Mouse (Mus musculus): ENCODE results near the gene Pax7. TPM values are rescaled to one million over a fixed set of nuclear protein-coding genes. Genes with fewer than 3 reads are reported as not detected.

Gene Pax7
- total RNA-seq, 4 experiments from 2014 or later: not detected

DNA sequence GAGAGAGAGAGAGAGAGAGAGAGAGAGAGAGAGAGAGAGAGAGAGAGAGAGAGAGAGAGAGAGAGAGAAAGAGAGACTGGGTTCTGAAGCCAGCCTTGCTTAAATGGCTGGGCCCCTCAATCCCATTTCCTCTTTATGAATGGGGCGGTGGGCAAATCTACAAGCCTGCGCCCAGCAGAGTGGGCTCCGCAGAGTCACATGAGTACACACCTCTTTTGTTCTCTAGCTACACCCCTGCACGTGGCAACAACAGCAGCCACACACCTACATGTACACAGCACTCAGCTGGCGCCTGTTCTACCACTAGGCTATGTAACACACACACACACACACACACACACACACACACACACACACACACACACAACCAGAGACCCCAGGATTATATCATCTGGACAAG, 21.9 kb downstream of the Pax7 start:
- no peak for DNase-seq (ENCODE audit: low spot score)

DNA sequence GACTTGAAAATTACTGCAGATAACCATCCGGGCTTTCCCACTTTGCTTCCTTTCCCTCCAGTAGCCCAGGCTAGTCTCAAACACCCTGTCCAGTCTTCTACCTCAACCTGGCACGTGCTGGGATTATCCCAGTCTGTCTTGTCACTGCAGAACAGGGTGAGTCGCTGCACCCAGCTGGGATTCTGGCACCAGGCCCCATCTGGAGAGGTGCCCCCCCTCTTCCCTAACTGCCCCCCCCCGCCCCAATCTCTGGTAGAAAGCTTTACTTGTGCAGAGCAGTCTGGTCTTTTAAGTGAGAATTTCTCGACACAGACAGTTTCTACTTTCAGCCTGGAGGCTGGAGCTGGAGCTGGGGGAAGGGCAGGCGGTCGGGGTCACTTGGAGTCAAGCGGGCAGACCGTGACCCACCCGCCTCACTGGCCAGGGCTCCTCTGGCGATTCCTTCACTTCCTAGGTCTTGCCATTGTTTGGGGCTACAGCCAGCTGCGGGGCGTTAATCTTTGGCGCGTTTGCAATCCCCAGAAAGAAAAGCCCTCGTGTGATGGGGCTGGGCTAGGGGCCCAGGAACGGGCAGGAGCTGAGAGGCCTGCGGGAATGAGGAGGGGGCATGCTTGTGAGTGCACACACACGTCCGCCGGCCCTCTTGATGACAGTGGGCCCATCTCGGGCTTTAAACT, 22.4 kb downstream of the Pax7 start:
- DNase-seq (ENCODE audit: low spot score): no peak

DNA sequence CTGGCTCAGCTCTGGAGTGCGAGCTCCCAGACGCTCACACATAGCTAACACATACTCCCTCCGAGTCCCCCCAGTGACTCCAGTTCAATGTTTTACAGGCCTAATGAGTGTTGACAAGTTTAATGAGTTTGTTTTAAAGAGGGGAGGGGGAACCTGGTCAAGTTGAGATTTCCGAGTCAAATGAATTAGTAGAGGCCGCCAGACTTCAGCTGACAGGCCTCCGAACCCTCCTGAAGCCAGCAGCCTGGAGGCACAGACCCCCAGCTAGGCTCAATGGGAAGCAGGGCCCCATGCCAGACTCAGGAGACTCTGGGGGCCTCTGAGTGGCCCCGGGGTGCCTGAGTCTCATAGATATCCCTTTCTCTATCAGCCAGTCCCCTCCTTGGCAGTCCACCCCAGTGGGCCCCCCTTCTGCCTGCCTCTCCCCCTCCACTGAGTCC, 23.9 kb downstream of the Pax7 start:
- no peak for DNase-seq (ENCODE audit: low spot score)

DNA sequence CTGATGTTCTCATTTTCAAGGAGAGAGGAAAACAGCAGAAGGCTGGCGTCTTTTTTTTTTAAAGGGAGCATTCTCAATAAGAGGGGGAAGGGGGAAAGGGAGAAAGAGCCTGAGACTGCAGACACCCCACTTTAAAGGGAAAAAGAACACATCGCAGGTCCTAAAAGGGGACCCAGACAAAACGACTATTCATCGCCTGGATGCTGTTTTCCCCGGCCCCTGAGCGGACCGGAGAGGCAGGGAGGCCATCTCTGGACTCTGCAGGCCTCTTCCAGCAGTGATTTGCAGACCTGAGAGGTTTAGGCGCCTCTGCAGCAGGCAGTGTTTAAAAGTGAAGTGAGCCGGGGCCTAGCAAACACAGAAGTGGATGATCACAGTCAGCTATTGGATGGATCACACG, 25.5 kb downstream of the Pax7 start:
- no peak for DNase-seq (ENCODE audit: low spot score)

DNA sequence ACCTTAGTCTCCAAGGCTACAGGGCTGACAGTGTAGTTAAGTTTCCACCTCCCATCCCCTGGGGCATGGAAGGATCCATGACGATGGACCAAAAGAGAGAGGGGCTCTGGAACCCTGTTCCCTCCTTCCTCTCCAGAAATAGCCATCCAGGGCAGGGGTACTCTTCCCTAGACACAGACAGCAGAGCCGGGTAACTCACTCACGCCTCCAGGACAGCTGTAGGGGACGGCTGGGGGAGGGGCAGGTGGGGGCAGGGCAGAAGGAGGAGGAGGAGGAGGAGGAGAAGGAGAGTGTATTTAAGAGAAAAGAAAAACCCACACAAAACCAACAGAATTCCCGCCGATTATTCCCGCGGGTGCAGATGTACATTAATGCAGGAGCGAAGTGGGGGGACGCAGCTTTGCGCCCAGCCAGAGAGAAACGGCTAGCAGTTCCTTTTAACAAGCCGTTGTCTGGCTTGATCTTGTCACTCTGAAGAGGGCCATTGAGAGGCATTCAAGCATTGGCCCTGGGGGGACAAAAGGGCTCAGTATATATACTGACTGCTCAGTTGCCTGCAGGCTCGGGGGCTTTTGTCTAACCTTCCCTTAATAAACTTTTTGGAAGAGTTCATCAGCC, 26.0 kb downstream of the Pax7 start:
- DNase-seq (ENCODE audit: low spot score): no peak

DNA sequence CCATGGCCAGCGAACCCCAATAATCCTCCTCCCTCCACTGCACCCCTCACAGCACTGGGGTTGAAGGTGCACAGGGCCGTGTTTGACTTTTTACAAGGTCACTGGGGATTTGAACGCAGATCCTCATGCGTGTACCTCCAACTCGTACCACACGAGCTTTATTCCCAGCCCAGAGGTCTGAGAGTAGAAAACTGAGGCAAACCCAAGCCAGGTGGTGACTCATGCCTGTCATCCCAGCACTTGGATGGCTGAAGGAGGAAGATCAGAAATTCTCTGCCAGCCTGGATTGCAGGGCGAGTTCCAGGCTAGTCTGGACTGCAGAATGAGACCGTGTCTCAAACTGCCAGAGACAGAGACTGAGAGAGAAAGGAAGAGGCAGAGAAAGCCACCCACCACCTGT, 28.4 kb downstream of the Pax7 start:
- DNase-seq (ENCODE audit: low spot score): no peak

DNA sequence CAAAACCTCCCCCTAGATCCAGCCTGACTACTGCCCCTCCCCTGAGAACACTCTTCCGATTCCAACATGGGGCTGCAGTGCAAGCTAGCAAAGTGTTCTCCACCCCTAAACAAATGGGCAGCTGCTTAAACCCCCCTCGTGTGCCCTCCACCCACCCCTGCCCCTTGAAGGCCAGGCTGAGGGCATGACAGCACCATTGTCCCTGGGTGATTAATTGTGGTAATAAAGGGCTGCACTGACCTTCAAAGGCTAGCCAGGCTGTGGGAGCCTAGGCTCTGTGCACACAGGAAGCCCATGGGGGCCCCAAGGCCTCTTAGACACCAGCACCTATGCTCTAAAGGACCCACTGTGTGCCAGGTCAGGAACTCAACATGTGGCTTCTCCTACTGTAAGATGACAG, 29.3 kb downstream of the Pax7 start:
- no peak for DNase-seq (ENCODE audit: low spot score)

DNA sequence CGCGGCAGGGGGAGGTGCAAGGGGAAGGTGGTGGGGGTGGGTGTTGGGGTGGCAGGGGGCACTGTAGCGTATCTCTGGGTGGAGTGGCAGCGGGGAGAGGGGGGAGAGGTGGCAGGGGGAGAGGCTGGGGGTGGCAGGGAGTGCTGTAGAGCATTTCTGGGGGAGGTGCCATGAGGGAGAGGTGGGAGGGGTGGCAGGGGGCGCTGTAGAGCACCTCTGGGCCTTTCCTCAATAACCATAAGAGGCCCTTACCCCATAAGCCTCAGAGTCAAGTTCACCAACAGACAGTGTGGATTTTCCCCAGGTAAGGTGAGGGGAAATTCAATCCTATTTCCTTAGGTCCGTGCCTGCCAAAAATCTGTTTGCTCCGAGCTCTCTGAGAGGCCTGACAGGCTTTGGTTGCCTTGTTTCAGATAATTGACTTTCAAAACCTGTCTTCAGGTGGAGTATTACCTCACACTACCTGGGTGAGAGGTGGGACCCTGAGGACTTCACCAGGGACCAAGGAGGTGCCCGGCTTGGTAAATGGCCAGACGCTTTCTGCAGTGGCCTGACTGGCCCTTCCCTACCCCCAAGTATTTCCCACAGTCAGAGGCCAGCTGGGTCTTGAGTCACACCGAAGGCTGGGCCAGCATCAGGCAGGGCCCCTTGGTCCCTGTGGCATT, 33.8 kb downstream of the Pax7 start:
- DNase-seq (ENCODE audit: low spot score): no peak

DNA sequence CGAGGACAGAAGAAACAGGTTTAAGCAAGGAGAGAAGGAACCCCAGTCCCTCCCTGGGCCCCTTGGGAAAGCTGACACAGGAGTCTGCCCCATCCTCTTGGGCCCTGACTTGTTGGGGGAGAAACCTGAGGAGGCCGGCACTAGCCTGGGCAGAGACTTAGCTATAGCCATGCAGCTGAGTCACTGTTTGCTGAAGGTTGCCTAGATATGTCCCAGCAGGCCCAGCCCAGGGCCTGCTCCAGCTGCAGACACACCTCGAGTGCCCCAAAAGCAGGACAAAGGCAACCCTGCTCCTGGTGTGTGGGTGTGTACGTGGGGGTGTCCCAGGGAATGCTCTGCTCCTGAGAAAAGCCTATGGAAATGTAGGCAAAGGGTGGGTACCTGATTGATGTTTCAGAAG, 36.0 kb downstream of the Pax7 start:
- no peak for DNase-seq (ENCODE audit: low spot score)

DNA sequence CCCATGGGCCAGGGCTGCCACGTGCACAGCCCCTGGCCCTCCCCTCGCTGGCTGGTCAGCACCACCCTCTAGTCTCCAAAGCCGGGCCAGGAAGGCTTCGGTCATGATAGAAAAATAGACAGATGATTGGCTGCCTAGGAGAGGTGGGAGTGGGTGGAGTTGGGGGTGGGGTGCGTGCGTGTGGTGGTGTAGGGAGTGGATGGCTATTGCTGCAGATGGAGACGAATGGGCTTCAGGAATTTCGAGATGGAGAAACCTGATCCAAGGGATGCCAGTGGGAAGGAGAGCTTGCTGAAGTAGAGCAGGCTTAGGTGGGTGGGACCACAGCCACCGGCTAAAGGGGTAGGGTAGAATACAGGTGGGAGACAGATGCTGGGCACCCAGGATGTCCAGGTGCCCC, 37.2 kb downstream of the Pax7 start:
- DNase-seq (ENCODE audit: low spot score): no peak

DNA sequence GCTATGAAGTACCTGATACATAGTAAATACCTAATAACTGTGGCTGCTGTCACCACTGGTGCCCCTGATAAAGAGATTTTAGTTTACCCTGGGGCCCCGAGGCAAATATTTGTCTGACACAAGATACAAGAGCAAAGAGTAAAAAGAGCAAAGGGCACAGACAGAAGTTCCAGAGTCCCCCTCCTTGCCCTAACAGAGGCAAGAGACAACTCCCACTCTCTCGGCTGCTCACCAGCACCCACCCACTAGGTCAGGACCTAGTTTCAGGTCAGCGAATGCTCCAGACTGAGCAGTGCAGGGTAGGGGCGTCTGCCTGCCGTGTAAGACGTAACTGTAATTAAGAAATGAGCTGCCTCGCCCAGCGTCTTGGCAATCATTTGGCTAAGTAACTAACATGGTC, 42.2 kb downstream of the Pax7 start:
- no peak for DNase-seq (ENCODE audit: low spot score)

DNA sequence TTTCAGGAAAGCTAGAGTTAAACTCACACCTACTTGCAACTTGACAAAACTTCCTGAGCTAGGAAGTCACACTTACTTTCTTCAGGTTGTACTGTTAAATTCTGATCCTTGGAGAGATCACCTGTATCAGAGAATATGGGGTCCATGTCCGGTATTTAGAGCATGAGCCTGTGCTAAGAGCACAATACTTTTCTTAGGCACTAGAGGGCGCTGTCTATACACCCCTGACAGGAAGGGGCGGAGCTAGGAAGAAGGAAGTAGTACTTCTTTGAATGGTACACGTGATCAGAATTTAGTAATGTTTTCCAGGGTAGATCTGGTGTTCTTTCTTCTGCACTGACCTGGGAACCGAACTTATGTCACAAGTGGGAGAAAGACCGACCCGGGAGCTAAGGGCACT, 43.6 kb downstream of the Pax7 start:
- DNase-seq (ENCODE audit: low spot score): no peak

DNA sequence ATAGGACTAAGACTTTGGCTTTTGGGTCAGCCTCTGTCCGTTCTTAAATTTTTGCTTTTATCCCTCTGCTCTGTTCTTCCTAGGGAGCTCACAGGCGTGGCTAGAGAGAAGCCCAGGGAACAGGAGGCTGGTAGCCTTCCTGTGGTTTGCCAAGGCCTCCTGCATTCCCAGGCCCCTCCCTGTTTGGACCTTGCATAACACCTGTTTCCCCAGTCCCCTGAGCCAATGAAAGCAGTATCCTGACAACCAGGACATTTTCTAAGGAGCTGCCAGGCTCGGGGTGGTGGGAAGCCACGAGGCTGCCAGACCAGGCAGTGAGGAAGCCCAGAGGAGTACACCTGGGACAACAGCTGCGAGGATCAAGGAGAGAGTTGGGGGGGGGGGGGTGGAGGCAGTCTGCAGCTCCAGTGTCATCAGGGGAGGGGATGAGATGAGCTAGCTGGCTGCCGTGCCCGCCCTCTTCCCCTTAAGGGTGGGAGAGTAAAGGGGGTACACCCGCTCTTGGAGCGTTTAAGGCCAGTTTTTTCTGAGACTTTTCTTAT, 50.3 kb downstream of the Pax7 start:
- no peak for DNase-seq (ENCODE audit: low spot score)

DNA sequence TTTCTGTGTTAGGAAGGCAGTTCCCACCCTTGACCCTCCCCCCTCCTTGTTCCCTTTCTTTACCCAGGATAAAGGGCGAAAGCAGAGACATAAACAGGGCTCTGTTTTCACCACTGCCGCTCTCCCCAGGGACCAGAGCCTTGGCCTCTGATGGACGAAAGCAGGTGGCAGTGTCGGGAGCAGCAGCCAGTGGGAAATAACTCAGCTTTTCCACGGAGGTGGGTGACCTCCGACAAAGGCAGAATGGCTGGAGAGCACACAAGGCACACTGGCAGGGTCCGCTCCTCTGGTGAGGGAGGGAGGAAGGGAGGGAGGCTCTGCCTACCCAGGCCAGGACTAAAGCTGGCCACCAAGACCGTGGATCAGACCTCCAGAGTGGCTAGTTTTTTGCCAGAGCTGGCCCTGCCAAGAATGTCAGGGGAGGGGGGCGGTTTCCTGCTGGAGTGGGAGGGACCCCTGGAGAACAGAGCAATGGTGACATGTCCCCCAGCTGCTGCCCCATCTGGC, 62.1 kb downstream of the Pax7 start:
- DNase-seq (ENCODE audit: low spot score): no peak

DNA sequence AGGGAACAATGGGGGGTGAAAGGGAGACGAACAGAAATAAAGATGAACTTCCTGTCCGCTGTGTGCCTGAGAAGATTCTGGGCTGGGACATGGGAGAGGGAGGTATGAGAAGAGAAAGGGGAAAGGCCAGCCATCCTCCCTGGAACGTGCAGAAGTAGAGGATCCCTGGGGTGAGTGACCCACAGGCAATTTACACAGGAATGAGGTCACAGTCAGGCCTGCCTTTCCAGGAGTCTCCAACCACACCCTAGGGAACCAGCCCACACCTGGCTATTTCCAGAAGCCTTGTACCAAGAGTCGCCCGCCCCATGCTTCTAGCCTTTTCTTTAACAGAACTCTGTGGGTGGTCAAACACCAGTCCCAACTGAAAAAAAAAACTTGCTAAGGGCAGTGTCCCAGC, 65.5 kb downstream of the Pax7 start:
- no peak for DNase-seq (ENCODE audit: low spot score)

DNA sequence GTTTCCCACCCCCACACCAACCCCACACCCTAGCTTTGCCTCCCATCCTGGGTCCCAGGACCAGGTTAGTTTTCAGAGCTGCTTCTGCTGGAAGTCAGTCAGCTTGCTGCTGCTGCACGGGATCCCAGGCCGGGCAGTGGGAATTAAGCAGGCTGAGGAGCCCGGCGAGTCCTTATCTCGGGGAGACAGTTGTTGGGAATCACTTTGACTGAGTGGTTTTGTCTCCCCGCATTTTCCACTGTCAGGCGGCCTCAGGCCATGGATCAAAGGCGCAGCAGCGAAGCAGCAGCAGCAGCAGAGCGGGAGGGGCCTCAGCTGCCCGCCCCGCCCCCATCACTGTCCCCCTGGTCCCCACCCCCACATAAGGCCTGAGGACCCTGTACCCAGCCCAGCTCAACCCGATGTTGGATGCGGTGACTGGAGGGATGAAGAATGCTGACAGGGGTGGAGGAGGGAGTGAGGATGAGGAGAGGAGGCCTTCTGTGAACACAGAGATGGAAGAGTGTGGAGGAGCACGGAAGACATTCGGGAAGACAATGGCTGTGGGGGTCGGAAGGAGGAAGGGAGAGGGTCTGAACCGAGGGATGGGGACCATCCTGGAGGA, 66.1 kb downstream of the Pax7 start:
- no peak for DNase-seq (ENCODE audit: low spot score)

DNA sequence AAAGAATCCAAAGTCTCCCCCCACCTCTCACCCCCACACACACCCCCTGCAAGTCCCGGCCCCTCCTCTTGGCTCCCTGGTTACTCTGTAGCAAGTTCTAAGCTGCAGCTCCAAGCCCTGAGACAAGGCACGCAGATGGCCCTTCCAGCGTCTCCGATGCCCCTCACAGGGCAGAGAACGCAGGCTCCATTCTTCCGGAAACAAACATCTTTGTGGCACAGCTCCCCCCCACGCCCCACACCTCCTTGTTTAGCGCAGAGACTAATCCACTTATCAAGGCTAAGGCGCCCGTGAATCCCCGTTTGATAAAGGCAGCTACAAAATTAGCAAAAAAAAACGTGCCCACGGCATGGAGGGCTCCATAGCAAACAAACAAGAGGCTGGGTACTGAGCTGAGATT, 71.4 kb downstream of the Pax7 start:
- DNase-seq (ENCODE audit: low spot score): no peak

DNA sequence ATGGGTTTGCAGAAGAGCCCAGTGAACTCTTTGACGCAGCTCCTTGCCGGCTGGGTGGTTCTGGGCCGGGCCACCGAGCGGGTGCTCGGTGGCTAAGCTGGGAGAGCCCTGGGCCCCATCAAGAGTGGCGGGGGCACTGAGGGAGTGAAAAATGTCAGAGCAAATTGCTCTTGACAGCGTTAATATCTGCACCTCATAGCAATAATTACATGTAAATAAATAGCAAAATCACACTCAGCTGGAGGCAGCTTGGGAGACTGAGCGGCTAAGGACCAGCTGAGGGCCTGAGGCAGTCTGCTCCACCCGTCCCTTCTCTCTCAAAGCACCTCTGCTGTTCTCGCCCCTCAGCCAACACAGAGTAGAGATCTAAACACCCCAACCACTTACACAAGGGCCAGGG, 72.6 kb downstream of the Pax7 start:
- DNase-seq (ENCODE audit: low spot score): no peak

DNA sequence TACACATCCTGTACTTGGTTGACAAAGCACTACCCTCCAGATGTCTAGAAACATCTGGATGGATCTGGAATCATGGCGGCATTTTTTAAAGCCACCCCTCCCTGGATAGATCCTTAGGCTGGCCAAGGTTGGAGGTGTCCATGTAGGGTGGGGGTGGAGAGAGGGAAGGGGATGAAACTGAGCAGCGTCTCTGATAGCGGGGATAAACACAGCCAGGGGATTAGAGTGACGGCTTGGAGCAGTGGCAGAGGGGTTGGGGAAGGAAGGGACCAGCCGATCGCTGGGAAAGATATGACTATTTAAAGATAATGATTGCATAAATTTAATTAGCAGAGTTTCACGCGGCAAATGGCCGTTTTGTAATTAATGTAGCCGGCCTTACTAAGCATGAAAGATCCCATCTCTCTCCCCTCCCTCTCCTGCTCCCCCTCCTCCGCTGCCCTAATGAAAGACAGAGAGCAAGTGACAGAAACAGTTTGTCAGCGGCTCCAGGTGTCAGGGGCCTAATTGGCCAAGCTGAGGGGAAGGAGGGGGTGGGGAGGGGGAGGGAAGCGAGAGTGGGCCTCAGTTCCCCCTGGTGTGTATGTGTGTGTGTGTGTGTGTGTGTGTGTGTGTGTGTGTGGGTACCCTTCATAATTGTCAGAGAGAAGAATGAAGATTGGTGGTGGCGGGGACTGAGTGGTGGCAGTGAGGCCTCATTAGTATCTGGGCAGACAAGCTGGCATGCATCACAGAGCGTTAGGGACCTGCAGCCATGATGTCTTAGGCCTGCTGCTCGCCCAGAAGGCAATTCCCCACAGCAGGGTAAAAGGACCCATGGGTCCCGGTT, 74.6 kb downstream of the Pax7 start:
- no peak for DNase-seq (ENCODE audit: low spot score)

DNA sequence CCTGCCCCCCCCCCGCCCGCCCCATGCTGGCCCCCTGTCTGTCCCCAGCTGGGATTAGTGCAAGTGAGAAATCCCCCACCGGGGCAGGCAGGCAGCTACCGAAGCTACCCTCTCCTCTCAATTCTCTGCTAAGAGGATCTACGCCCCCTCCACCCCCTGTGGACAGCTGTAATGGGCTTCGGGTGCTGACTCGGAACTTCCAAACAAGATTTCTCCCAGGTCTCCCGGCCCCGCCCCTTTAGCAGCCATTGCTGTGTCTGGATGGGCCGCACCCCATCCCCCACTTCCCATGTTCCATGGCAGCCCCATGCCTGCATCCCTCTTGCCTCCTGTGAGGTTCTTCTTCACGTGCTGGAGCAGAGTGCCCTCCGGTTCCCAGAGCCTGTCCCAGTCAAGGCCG, 76.4 kb downstream of the Pax7 start:
- no peak for DNase-seq (ENCODE audit: low spot score)

DNA sequence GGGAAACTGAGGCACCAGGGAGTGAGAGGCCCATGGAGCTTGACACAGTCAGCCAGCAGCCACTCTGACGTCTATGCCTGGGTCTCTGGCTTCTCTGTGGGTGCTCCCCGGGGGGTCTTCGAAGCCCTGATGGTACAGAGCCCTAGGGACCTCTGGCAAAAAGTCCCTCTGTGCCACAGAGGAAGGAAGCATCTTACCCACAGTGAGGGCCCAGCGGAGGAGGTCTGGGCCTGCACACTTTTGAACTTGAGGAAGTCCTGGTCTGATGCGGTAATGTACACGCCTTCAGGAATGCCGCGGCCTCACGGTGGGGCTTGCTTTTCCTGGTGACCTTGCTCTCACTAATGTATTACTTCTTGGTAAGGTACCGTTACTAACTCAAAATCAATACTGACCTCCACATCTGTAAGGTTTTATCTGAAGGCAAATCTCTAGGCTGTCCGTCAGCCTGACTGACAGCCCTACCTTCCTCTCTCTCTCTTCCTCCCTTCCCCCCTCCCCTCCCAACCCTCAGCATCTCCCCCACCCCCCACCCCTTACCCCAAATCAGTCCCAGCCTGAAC, 79.1 kb downstream of the Pax7 start:
- DNase-seq (ENCODE audit: low spot score): no peak

Measured in heart, adult 8-10 months (tissue).